Mouse (Mus musculus) spleen, postnatal 4 days (tissue): ENCODE results near the gene Gpr171.

Experiments
- DNase-seq, 2 experiments: peaks; one replicate each; pipeline ENCODE4 v3.0.0; 2022; ENCODE audit warnings: low spot score in 2 of 2

Gene Gpr171

DNA sequence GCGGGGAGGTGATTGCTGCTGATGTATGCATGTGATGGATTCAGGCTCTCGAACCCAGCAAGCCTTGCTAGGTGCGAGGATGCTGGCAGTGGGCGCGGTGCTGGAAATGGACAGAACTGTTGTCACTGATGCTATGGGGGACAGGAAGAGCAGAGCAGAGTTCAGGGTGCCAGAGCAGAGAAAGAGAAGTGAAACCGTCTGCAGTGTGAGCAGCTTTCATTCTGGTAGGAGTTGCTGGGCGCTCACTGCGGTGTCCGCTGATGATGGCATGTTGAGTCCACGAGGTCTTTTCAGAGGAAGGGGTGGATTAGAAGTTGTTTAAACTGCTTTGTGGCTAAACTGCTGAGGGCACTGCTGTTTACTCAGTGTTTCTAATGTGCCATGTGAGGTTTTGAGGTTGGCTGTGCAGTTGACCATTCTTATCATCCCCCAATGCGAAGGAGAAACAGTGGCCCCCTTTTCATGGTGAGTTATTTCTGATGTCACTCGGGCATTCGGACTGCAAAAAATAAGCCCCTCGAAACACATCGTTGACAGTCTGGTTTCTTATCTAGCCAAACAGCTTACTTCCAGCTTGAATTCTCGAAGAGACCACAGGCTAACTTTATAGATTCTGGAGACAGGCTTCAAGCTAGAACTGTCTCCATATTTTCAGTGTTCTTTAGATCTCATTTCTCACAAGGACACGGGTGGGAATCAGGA lies 46.6 kb downstream of the Gpr171 start:
- DNase-seq = peak in 1 of 2 experiments; percentile 66
